Mouse (Mus musculus): ENCODE measurements around the gene Gpr156. TPM values are rescaled to one million over a fixed set of nuclear protein-coding genes. Genes with fewer than 3 reads are reported as not detected.
"Not testable (repeated sequence)": the region's sequence is repeated elsewhere in the genome, so short reads cannot be mapped to it uniquely, and the experiment has no call there.

Gene Gpr156
- polyA plus RNA-seq, 1 experiment from 2014 or later = 1.2 TPM

GRCm38 (mm10) chr16:38011486-38011885 is 95.2 kb downstream of the Gpr156 start:
- Histone ChIP-seq H3K27ac (no peak overlapping the region), H3K36me3 (no peaks in the 10 kb centered on the region), H3K4me2 (no peak overlapping the region), H3K4me3 (replicated peaks) (no peak overlapping the region), H3K9ac (no peak overlapping the region), H3K4me1 (no peaks in the 10 kb centered on the region), H3K27me3 (no peaks in the 10 kb centered on the region), H3K9me3 (replicated peaks) (no peaks in the 10 kb centered on the region)
- ATAC-seq (replicated peaks; ENCODE audit: low FRiP score) = no peak
- WGBS = 93% methylated on average over 13 of the region's 13 CpGs

GRCm38 (mm10) chr16:38012382-38012781 is 96.1 kb downstream of the Gpr156 start:
- Histone ChIP-seq H3K36me3 (no peaks in the 10 kb centered on the region), H3K4me3 (replicated peaks) (no peak overlapping the region), H3K9me3 (replicated peaks) (no peaks in the 10 kb centered on the region), H3K4me2 (no peak overlapping the region), H3K9ac (no peak overlapping the region), H3K27me3 (no peaks in the 10 kb centered on the region), H3K4me1 (no peaks in the 10 kb centered on the region), H3K27ac (no peak overlapping the region)
- no peak for ATAC-seq (replicated peaks; ENCODE audit: low FRiP score)
- WGBS = 66% methylated on average over 5 of the region's 5 CpGs

GRCm38 (mm10) chr16:38012891-38013290 is 96.6 kb downstream of the Gpr156 start:
- Histone ChIP-seq H3K4me3 (replicated peaks) (no peak overlapping the region), H3K9ac (no peak overlapping the region), H3K27me3 (no peaks in the 10 kb centered on the region), H3K9me3 (replicated peaks) (no peaks in the 10 kb centered on the region), H3K36me3 (no peaks in the 10 kb centered on the region), H3K4me1 (no peaks in the 10 kb centered on the region), H3K4me2 (no peak overlapping the region), H3K27ac (no peak overlapping the region)
- 23% methylated on average over 4 of the region's 4 CpGs for WGBS
- ATAC-seq (replicated peaks; ENCODE audit: low FRiP score) = no peak

GRCm38 (mm10) chr16:38014951-38015350 is 98.7 kb downstream of the Gpr156 start:
- Histone ChIP-seq H3K4me1 (no peaks in the 10 kb centered on the region), H3K4me2 (no peak overlapping the region), H3K27ac (no peak overlapping the region), H3K9me3 (replicated peaks) (no peaks in the 10 kb centered on the region), H3K4me3 (replicated peaks) (no peak overlapping the region), H3K27me3 (no peaks in the 10 kb centered on the region), H3K36me3 (no peaks in the 10 kb centered on the region), H3K9ac (no peak overlapping the region)
- no peak for ATAC-seq (replicated peaks; ENCODE audit: low FRiP score)
- 73% methylated on average over 4 of the region's 4 CpGs for WGBS

GRCm38 (mm10) chr16:38016928-38017524 is 100.7 kb downstream of the Gpr156 start:
- Histone ChIP-seq H3K4me2 (no peak overlapping the region), H3K9me3 (replicated peaks) (no peaks in the 10 kb centered on the region), H3K4me3 (replicated peaks) (no peak overlapping the region), H3K36me3 (no peaks in the 10 kb centered on the region), H3K4me1 (no peaks in the 10 kb centered on the region), H3K27me3 (no peaks in the 10 kb centered on the region), H3K27ac (no peak overlapping the region), H3K9ac (no peak overlapping the region)
- ATAC-seq (replicated peaks; ENCODE audit: low FRiP score) = no peak
- 81% methylated on average over 8 of the region's 8 CpGs for WGBS

GRCm38 (mm10) chr16:38017958-38018376 is 101.7 kb downstream of the Gpr156 start:
- ATAC-seq (replicated peaks; ENCODE audit: low FRiP score) = peak; percentile 49; the same call in 1 of the 2 replicates
- H3K9me3 ChIP-seq (replicated peaks) = no peaks in the 10 kb centered on the region
- H3K4me3 ChIP-seq (replicated peaks) = no peak overlapping the region
- H3K4me2 ChIP-seq = no peak overlapping the region
- no peaks in the 10 kb centered on the region for H3K36me3 ChIP-seq
- WGBS = 32% methylated on average over 4 of the region's 4 CpGs
- H3K27me3 ChIP-seq = no peaks in the 10 kb centered on the region
- H3K4me1 ChIP-seq = no peaks in the 10 kb centered on the region
- no peak overlapping the region for H3K9ac ChIP-seq
- H3K27ac ChIP-seq = 0 out of 2 replicates have a peak overlapping the region, but pooled peaks have one; percentile 3

- ATAC-seq (replicated peaks; ENCODE audit: low FRiP score) = no peak
Observed at GRCm38 (mm10) chr16:38032644-38033043, 116.3 kb downstream of the Gpr156 start.

GRCm38 (mm10) chr16:38033071-38033470 is 116.8 kb downstream of the Gpr156 start:
- H3K27ac ChIP-seq = no peak overlapping the region
- 82% methylated on average over 5 of the region's 5 CpGs for WGBS

More at GRCm38 (mm10) chr16:38032644-38033043, 116.3 kb downstream of the Gpr156 start:
- WGBS = 88% methylated on average over 9 of the region's 9 CpGs
- Histone ChIP-seq H3K27ac (no peak overlapping the region), H3K27me3 (no peaks in the 10 kb centered on the region), H3K4me3 (replicated peaks) (no peak overlapping the region), H3K36me3 (no peaks in the 10 kb centered on the region), H3K9me3 (replicated peaks) (no peaks in the 10 kb centered on the region), H3K4me1 (0 out of 2 replicates have a peak, but pooled peaks cover 3% of the 10 kb centered on the region), H3K4me2 (no peak overlapping the region), H3K9ac (no peak overlapping the region)

GRCm38 (mm10) chr16:38038101-38038500 is 121.8 kb downstream of the Gpr156 start:
- H3K9me3 ChIP-seq (replicated peaks); H3K9ac ChIP-seq; H3K4me2 ChIP-seq; H3K4me3 ChIP-seq (replicated peaks); H3K4me1 ChIP-seq; ATAC-seq (replicated peaks; ENCODE audit: low FRiP score); H3K27me3 ChIP-seq; H3K36me3 ChIP-seq: not testable (repeated sequence)
- 62% methylated on average over 4 of the region's 4 CpGs for WGBS
- 0 out of 2 replicates have a peak overlapping the region, but pooled peaks have one; percentile 41 for H3K27ac ChIP-seq

More at GRCm38 (mm10) chr16:38033071-38033470, 116.8 kb downstream of the Gpr156 start:
- Histone ChIP-seq H3K4me1 (0 out of 2 replicates have a peak, but pooled peaks cover 3% of the 10 kb centered on the region), H3K4me2 (no peak overlapping the region), H3K9me3 (replicated peaks) (no peaks in the 10 kb centered on the region), H3K4me3 (replicated peaks) (no peak overlapping the region), H3K9ac (no peak overlapping the region), H3K36me3 (no peaks in the 10 kb centered on the region), H3K27me3 (no peaks in the 10 kb centered on the region)
- no peak for ATAC-seq (replicated peaks; ENCODE audit: low FRiP score)

GRCm38 (mm10) chr16:38042160-38042559 is 125.9 kb downstream of the Gpr156 start:
- no peak overlapping the region for H3K9ac ChIP-seq
- H3K9me3 ChIP-seq (replicated peaks) = no peaks in the 10 kb centered on the region
- H3K4me3 ChIP-seq (replicated peaks) = no peak overlapping the region
- H3K27me3 ChIP-seq = no peaks in the 10 kb centered on the region
- no peak overlapping the region for H3K4me2 ChIP-seq
- H3K36me3 ChIP-seq = no peaks in the 10 kb centered on the region
- 89% methylated on average over 1 of the region's 1 CpGs for WGBS
- ATAC-seq (replicated peaks; ENCODE audit: low FRiP score) = no peak
- H3K27ac ChIP-seq = no peak overlapping the region
- no peaks in the 10 kb centered on the region for H3K4me1 ChIP-seq

GRCm38 (mm10) chr16:38044551-38044950 is 128.3 kb downstream of the Gpr156 start:
- no peaks in the 10 kb centered on the region for H3K36me3 ChIP-seq
- no peak overlapping the region for H3K4me2 ChIP-seq
- no peak for ATAC-seq (replicated peaks; ENCODE audit: low FRiP score)
- WGBS = 80% methylated on average over 5 of the region's 5 CpGs
- H3K4me3 ChIP-seq (replicated peaks) = no peak overlapping the region
- no peak overlapping the region for H3K27ac ChIP-seq
- H3K27me3 ChIP-seq = no peaks in the 10 kb centered on the region
- H3K4me1 ChIP-seq = peaks cover 9% of the 10 kb centered on the region
- H3K9ac ChIP-seq = no peak overlapping the region
- no peaks in the 10 kb centered on the region for H3K9me3 ChIP-seq (replicated peaks)

GRCm38 (mm10) chr16:38047781-38048558 is 131.7 kb downstream of the Gpr156 start:
- peaks cover 9% of the 10 kb centered on the region for H3K4me1 ChIP-seq
- H3K4me3 ChIP-seq (replicated peaks) = no peak overlapping the region
- H3K27ac ChIP-seq = no peak overlapping the region
- ATAC-seq (replicated peaks; ENCODE audit: low FRiP score) = no peak
- no peaks in the 10 kb centered on the region for H3K9me3 ChIP-seq (replicated peaks)
- WGBS = 53% methylated on average over 23 of the region's 23 CpGs
- no peak overlapping the region for H3K9ac ChIP-seq
- H3K27me3 ChIP-seq = no peaks in the 10 kb centered on the region
- no peaks in the 10 kb centered on the region for H3K36me3 ChIP-seq
- H3K4me2 ChIP-seq = peak overlapping the region; percentile 35

All from kidney, embryonic 15.5 days (tissue).